Mouse (Mus musculus) erythroid progenitor cell, adult 5-6 weeks (primary cell): Measurements from ENCODE around the gene Cars2. TPM values are rescaled to one million over a fixed set of nuclear protein-coding genes. Genes with fewer than 3 reads are reported as not detected.
"Not testable (repeated sequence)": the region's sequence is repeated elsewhere in the genome, so short reads cannot be mapped to it uniquely, and the experiment has no call there.

ENCODE experiments used
- ATAC-seq: replicated peaks from 2 replicates; pipeline ENCODE4 v1.8.0; 2016; ENCODE audit warnings: moderate number of reproducible peaks, mild to moderate bottlenecking, moderate TSS enrichment, inconsistent platforms; ENCODE audit not compliant: poor library complexity, low FRiP score, severe bottlenecking
- total RNA-seq, 2 experiments: library from RNA; stranded (forward) in 1 of 2; stranded (reverse) in 1 of 2; fragments of 150-400 nt in 1 of 2; fragments of 186-747, 209-891 nt in 1 of 2; gene quantifications; 2 replicates each; pipeline versions ENCODE4 v1.2.3 to v1.2.4; 2015 to 2017; ENCODE audit warnings: low replicate concordance in 2 of 2

Gene Cars2
- total RNA-seq, 2 experiments from 2014 or later: 18.5 to 44.4 TPM

- ATAC-seq: no peak
Measured at GRCm38 (mm10) chr8:11518056-11518396, 32.6 kb downstream of the Cars2 start.

GRCm38 (mm10) chr8:11517366-11518055 lies 33.1 kb downstream of the Cars2 start:
- no peak for ATAC-seq

- ATAC-seq: no peak
Measured at GRCm38 (mm10) chr8:11516292-11516691, 34.3 kb downstream of the Cars2 start.

- no peak for ATAC-seq
Measured at GRCm38 (mm10) chr8:11513247-11513646, 37.3 kb downstream of the Cars2 start.

GRCm38 (mm10) chr8:11512711-11513110 lies 37.9 kb downstream of the Cars2 start:
- no peak for ATAC-seq

GRCm38 (mm10) chr8:11510971-11511370 lies 39.6 kb downstream of the Cars2 start:
- ATAC-seq: no peak

GRCm38 (mm10) chr8:11508880-11509279 lies 41.7 kb downstream of the Cars2 start:
- ATAC-seq: no peak

GRCm38 (mm10) chr8:11506802-11507201 lies 43.8 kb downstream of the Cars2 start:
- no peak for ATAC-seq

GRCm38 (mm10) chr8:11506074-11506473 lies 44.5 kb downstream of the Cars2 start:
- ATAC-seq: no peak

GRCm38 (mm10) chr8:11503476-11504232 lies 46.9 kb downstream of the Cars2 start:
- ATAC-seq: no peak

GRCm38 (mm10) chr8:11498786-11499485 lies 51.6 kb downstream of the Cars2 start:
- ATAC-seq: no peak

GRCm38 (mm10) chr8:11498281-11498680 lies 52.3 kb downstream of the Cars2 start:
- no peak for ATAC-seq

- peak; percentile 100 for ATAC-seq
Measured at GRCm38 (mm10) chr8:11497017-11497990, 53.3 kb downstream of the Cars2 start, which contains the start of gene Naxd. Gene Naxd (plus strand): TSS chr8:11497506.

GRCm38 (mm10) chr8:11492340-11492739 lies 58.2 kb downstream of the Cars2 start:
- not testable (repeated sequence) for ATAC-seq

GRCm38 (mm10) chr8:11487229-11487628 lies 63.4 kb downstream of the Cars2 start:
- ATAC-seq: no peak

- peak; percentile 45; the same call in 1 of the 2 replicates for ATAC-seq
Measured at GRCm38 (mm10) chr8:11486142-11486541, 64.4 kb downstream of the Cars2 start.

GRCm38 (mm10) chr8:11482537-11482936 lies 68.0 kb downstream of the Cars2 start:
- no peak for ATAC-seq

- ATAC-seq: no peak
Measured at GRCm38 (mm10) chr8:11481876-11482275, 68.7 kb downstream of the Cars2 start.

GRCm38 (mm10) chr8:11479591-11479990 lies 71.0 kb downstream of the Cars2 start:
- no peak for ATAC-seq
